Mouse (Mus musculus) testis, adult 2 months (tissue): ENCODE results near the gene Sytl5.

Experiments used
- CTCF ChIP-seq: fragments of 200-500 bp; IDR thresholded peaks from 2 replicates; pipeline ENCODE4 v1.5.1; 2012; ENCODE audit warnings: low read depth, mild to moderate bottlenecking, inconsistent platforms, low read length, moderate library complexity; ENCODE audit not compliant: control insufficient read depth, insufficient read depth, insufficient replicate concordance
- POLR2A ChIP-seq: fragments of 200-500 bp; IDR thresholded peaks from 2 replicates; pipeline ENCODE4 v1.6.1; 2012; ENCODE audit warnings: low read depth, mild to moderate bottlenecking, inconsistent platforms, low read length, moderate library complexity; ENCODE audit not compliant: control insufficient read depth

DNA sequence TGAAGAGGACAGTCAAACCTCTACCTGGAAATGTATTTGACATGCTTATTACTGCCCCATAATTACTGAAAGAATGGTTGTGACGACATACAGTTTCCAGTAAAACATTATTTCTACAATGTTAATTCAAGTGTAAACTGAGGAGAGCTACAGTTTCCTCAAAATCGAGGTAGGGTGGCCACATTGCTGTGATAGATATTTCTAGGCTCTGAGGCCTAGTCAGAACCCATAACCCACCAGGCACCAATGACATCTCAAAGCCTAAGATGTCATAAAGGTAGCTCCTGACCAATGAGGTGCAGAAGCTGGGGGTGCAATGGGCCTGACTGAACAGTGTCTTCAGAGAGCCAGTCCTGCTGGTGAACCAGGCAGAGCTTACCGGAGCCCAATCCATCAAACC is 38.8 kb upstream of the Sytl5 start, which contains the start of gene Hypm:
- TF ChIP-seq CTCF (no peak), POLR2A (no peak; the same call in 1 of the 2 replicates)
